28 mouse cellular contexts compared by ENCODE assay signal in genomic region chr3:36500976-36501375, GRCm38 (mm10). TPM values are rescaled to one million over a fixed set of nuclear protein-coding genes. Genes with fewer than 3 reads are reported as not detected.
DNase-seq lines count a peak whose midpoint lies in the region; ATAC-seq and TF ChIP-seq lines count a peak whose summit lies in the region.
"Had no signal": no experiment of that assay in that cellular context is flagged by ENCODE, and none has a peak within 500 bp of the region (broad histone marks: within the 10 kb centered on the region; RNA-seq: fewer than 3 reads in every experiment).

No protein-coding gene starts in this region.

- WGBS in heart, embryonic 10.5 days: 84% methylated on average over 8 of the region's 8 CpGs

- H3K4me1 ChIP-seq in heart, embryonic 10.5 days: no peaks in the 10 kb centered on the region
- H3K4me1 ChIP-seq: hindbrain, embryonic 12.5 days; hindbrain, embryonic 15.5 days; intestine, embryonic 15.5 days had no signal

- intact Hi-C loops in heart, postnatal 14 days (cut with DNase I): no loop called here

- no peak overlapping the region for H3K4me3 ChIP-seq in heart, embryonic 10.5 days
- no peak overlapping the region for H3K4me3 ChIP-seq in C2C12 (ENCODE audit: insufficient read depth, poor library complexity, severe bottlenecking)
- H3K4me3 ChIP-seq: forebrain, embryonic 10.5 days; forebrain, embryonic 13.5 days; heart, embryonic 13.5 days; hindbrain, embryonic 12.5 days; hindbrain, embryonic 15.5 days; intestine, embryonic 15.5 days had no signal

- no peak overlapping the region for H3K27ac ChIP-seq in heart, embryonic 10.5 days
- H3K27ac ChIP-seq: forebrain, embryonic 10.5 days; forebrain, embryonic 13.5 days; heart, embryonic 13.5 days; hindbrain, embryonic 12.5 days; hindbrain, embryonic 15.5 days; intestine, embryonic 15.5 days had no signal

- H3ac ChIP-seq in C2C12 (ENCODE audit: control insufficient read depth, insufficient read length, low read depth): no peak overlapping the region

- H3K36me3 ChIP-seq in heart, embryonic 10.5 days: no peaks in the 10 kb centered on the region
- no peaks in the 10 kb centered on the region for H3K36me3 ChIP-seq in C2C12 (ENCODE audit: control insufficient read depth, insufficient read depth)
- H3K36me3 ChIP-seq: forebrain, embryonic 10.5 days; G1E; heart, embryonic 13.5 days; hindbrain, embryonic 12.5 days; hindbrain, embryonic 15.5 days; intestine, embryonic 15.5 days had no signal

- no peaks in the 10 kb centered on the region for H3K9me3 ChIP-seq in heart, embryonic 10.5 days
- H3K9me3 ChIP-seq: forebrain, embryonic 10.5 days; forebrain, embryonic 13.5 days; G1E; heart, embryonic 13.5 days; hindbrain, embryonic 12.5 days; hindbrain, embryonic 15.5 days; intestine, embryonic 15.5 days had no signal

- no peaks in the 10 kb centered on the region for H3K79me3 ChIP-seq in C2C12 (ENCODE audit: low read depth)

- H3K27me3 ChIP-seq in heart, embryonic 10.5 days (ENCODE audit: insufficient read depth, poor library complexity, severe bottlenecking): no peaks in the 10 kb centered on the region
- H3K27me3 ChIP-seq in C2C12 (ENCODE audit: control insufficient read depth, insufficient read depth, insufficient read length): no peaks in the 10 kb centered on the region
- H3K27me3 ChIP-seq: CH12.LX; heart, embryonic 13.5 days; hindbrain, embryonic 12.5 days; intestine, embryonic 15.5 days had no signal

- no peaks in the 10 kb centered on the region for H3K79me2 ChIP-seq in C2C12 (ENCODE audit: control insufficient read depth, insufficient read depth)

- ATAC-seq in megakaryocyte progenitor cell, adult 5-6 weeks (replicated peaks; ENCODE audit: poor library complexity): no peak
- ATAC-seq: forebrain, embryonic 13.5 days; forebrain, embryonic 16.5 days; intestine, embryonic 15.5 days had no signal

- peak; percentile 52 for DNase-seq in heart, embryonic 10.5 days (ENCODE audit: low spot score)
- no peak for DNase-seq in heart, postnatal 14 days
- peak; percentile 30 for DNase-seq in brain, adult 2 months (ENCODE audit: low read depth, low spot score)
- DNase-seq in lung, postnatal 10 days: no peak
- DNase-seq: adrenal gland, adult 2 months; adrenal gland, postnatal 14 days; cerebellum, adult 11-12 months; cerebellum, adult 8-10 months; cerebellum, postnatal 10 days; cerebellum, postnatal 36 days; gastrocnemius, postnatal 10 days; gastrocnemius, postnatal 36 days; kidney, adult 18-20 months had no signal

- TF ChIP-seq CTCF in C2C12 (IDR thresholded peaks at IDR 0.05; ENCODE audit: control insufficient read depth, insufficient read depth, insufficient read length): no peak

TF ChIP-seq in C2C12, 6 proteins besides CTCF, POLR2A, EP300 and RAD21:
- TF ChIP-seq MAX (IDR thresholded peaks at IDR 0.05): peak; percentile 26
- no peak for TF ChIP-seq CEBPB (IDR thresholded peaks at IDR 0.05; ENCODE audit: low read depth)
- no peak for TF ChIP-seq MYOD1 (IDR thresholded peaks at IDR 0.05; ENCODE audit: control insufficient read depth, insufficient read length, low read depth)
- no peak for TF ChIP-seq MYOG (IDR thresholded peaks at IDR 0.05; ENCODE audit: control insufficient read depth, extremely low read depth, insufficient read length)
- peak; percentile 23 for TF ChIP-seq USF1 (IDR thresholded peaks at IDR 0.05; ENCODE audit: low read depth)
- no peak for TF ChIP-seq FOSL1 (IDR thresholded peaks at IDR 0.05; ENCODE audit: insufficient read depth, low read length, poor library complexity, severe bottlenecking)
TF ChIP-seq in C2C12: peak in this region for 2.

RNA-seq across cellular contexts. Expression of gene Gm11549, which starts 20.6 kb away (rescaled TPM):
- polyA plus RNA-seq in heart, embryonic 10.5 days (2016; fragmentation: Nextera tagmentation; extraction: Ambion mirVana): not detected in 2 replicates
- not detected for total RNA-seq in heart, postnatal 14 days (2021)
- not detected for polyA plus RNA-seq in C2C12 (2012; fragmentation: generic; extraction: Trizol)
- total RNA-seq in megakaryocyte progenitor cell, adult 5-6 weeks (2015): not detected in 2 replicates
- not detected in 2 replicates for total RNA-seq in megakaryocyte progenitor cell, adult 5-6 weeks (2017)
- total RNA-seq: adrenal gland, postnatal 14 days; CH12.LX; gastrocnemius, adult 18-20 months; gastrocnemius, postnatal 36 days; granulocyte monocyte progenitor cell, adult 5-6 weeks; heart, postnatal 25 days; hematopoietic stem cell, adult 5-6 weeks had no signal
- polyA plus RNA-seq: G1E had no signal

RNA-seq across cellular contexts. Expression of gene 1810062G17Rik, which starts 25.2 kb away (rescaled TPM):
- 0.90 and 0.93 TPM in 2 replicates for polyA plus RNA-seq in heart, embryonic 10.5 days (2016; fragmentation: Nextera tagmentation; extraction: Ambion mirVana)
- under 1 TPM; 0.24 to 0.74 TPM for total RNA-seq in heart, postnatal 14 days (2021)
- 0.33 TPM for polyA plus RNA-seq in C2C12 (2012; fragmentation: generic; extraction: Trizol)
- total RNA-seq in megakaryocyte progenitor cell, adult 5-6 weeks (2015): 0.35 and 0.49 TPM in 2 replicates
- total RNA-seq in megakaryocyte progenitor cell, adult 5-6 weeks (2017): 0.21 and 1.4 TPM in 2 replicates
- total RNA-seq: gastrocnemius, adult 18-20 months; hematopoietic stem cell, adult 5-6 weeks had no signal
- polyA plus RNA-seq: forebrain, embryonic 16.5 days; G1E had no signal

RNA-seq across cellular contexts. Expression of gene Anxa5, which starts 25.3 kb away (rescaled TPM):
- polyA plus RNA-seq in heart, embryonic 10.5 days (2016; fragmentation: Nextera tagmentation; extraction: Ambion mirVana): 293 and 360 TPM in 2 replicates
- 100 to 1,000 TPM; 166 to 168 TPM for total RNA-seq in heart, postnatal 14 days (2021)
- polyA plus RNA-seq in C2C12 (2012; fragmentation: generic; extraction: Trizol): 441 TPM
- 146 and 163 TPM in 2 replicates for total RNA-seq in megakaryocyte progenitor cell, adult 5-6 weeks (2015)
- total RNA-seq in megakaryocyte progenitor cell, adult 5-6 weeks (2017): 86.3 and 113 TPM in 2 replicates

RNA-seq across cellular contexts. Expression of gene Exosc9, which starts 51.4 kb away (rescaled TPM):
- 65.2 and 77.8 TPM in 2 replicates for polyA plus RNA-seq in heart, embryonic 10.5 days (2016; fragmentation: Nextera tagmentation; extraction: Ambion mirVana)
- 10 to 100 TPM; 19.6 to 21.5 TPM for total RNA-seq in heart, postnatal 14 days (2021)
- 10.8 TPM for polyA plus RNA-seq in C2C12 (2012; fragmentation: generic; extraction: Trizol)
- 80.8 and 81.1 TPM in 2 replicates for total RNA-seq in megakaryocyte progenitor cell, adult 5-6 weeks (2015)
- total RNA-seq in megakaryocyte progenitor cell, adult 5-6 weeks (2017): 105 and 123 TPM in 2 replicates

Comparison
In these comparisons a context has a peak if more than half of its experiments do, and no peak if none do; other contexts are left out.
1. DNase-seq: peak in heart, embryonic 10.5 days (single experiment) and brain, adult 2 months (single experiment); none in heart, postnatal 14 days (0 of 2) and lung, postnatal 10 days (single experiment).